Mouse (Mus musculus) forebrain, embryonic 12.5 days (tissue): ENCODE results near the gene Csn3. TPM values are rescaled to one million over a fixed set of nuclear protein-coding genes. Genes with fewer than 3 reads are reported as not detected.

Experiments used
- ATAC-seq: fragments of 200-750 bp; cut with Nextera tagmentation; 2 replicates; pipeline ENCODE4 v1.8.0; 2017; ENCODE audit warnings: moderate TSS enrichment; ENCODE audit not compliant: low FRiP score
- H3K27ac ChIP-seq: fragments of 300-500 bp; sonication (generic); 2 replicates; pipeline ENCODE4 v1.5.1; 2016; ENCODE audit warnings: mild to moderate bottlenecking
- H3K27me3 ChIP-seq: fragments of 300-500 bp; sonication (generic); 2 replicates; pipeline ENCODE4 v1.6.1; 2016; ENCODE audit warnings: mild to moderate bottlenecking
- H3K36me3 ChIP-seq: fragments of 300-500 bp; sonication (generic); replicated peaks from 2 replicates; pipeline ENCODE4 v1.6.1; 2016; ENCODE audit warnings: mild to moderate bottlenecking
- H3K4me1 ChIP-seq: fragments of 300-500 bp; sonication (generic); 2 replicates; pipeline ENCODE4 v1.6.1; 2016
- H3K4me2 ChIP-seq: fragments of 300-500 bp; sonication (generic); 2 replicates; pipeline ENCODE4 v1.6.1; 2016; ENCODE audit warnings: mild to moderate bottlenecking, moderate library complexity
- H3K4me3 ChIP-seq: fragments of 300-500 bp; sonication (generic); replicated peaks from 2 replicates; pipeline ENCODE4 v1.5.1; 2016; ENCODE audit warnings: mild to moderate bottlenecking
- H3K9ac ChIP-seq: fragments of 300-500 bp; sonication (generic); 2 replicates; pipeline ENCODE4 v1.6.1; 2016; ENCODE audit warnings: mild to moderate bottlenecking
- H3K9me3 ChIP-seq: fragments of 300-500 bp; sonication (generic); 2 replicates; pipeline ENCODE4 v1.6.1; 2016
- WGBS: fragments of 180-500 bp; shearing (Covaris S2); methylation state at CpG from one replicate; pipeline ENCODE4 v1.1.7; 2016; 5-methylcytosine and 5-hydroxymethylcytosine counted together
- polyA plus RNA-seq: library from polyadenylated mRNA; unstranded; fragments of >200 nt; fragmentation: Nextera tagmentation; extraction: Ambion mirVana; gene quantifications from 2 replicates; pipeline ENCODE4 v1.2.1, GENCODE M21; 2016

Csn3 gene
- not detected in 2 replicates for polyA plus RNA-seq

DNA sequence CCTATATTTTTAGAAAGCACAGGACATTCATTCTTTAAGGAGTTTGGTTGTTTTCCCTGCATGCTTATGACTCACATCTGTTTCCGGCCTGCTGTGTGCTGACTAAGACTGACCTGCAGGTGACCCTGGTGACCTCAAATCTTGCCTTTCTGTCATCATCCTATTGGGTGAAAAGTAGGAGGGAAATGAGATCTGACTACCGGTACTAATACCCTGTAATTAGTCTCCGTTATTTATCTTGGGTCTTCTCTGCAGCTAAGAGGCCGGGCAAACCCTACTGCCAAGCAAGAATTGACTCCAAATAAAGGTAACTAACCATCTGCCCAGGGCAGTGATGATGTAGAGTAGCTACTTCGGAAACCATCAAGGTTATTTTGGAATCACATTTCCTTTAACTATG is at the start of gene Csn3:
Gene Csn3, plus strand, starts transcription at position 208 of the 400 bp plus-strand sequence.
- no peaks in the 10 kb centered on the region for H3K27me3 ChIP-seq
- ATAC-seq, result no peak
- no peaks in the 10 kb centered on the region for H3K9me3 ChIP-seq
- no peak within 1 kb of the TSS for H3K4me2 ChIP-seq
- H3K4me1 ChIP-seq, result no peaks in the 10 kb centered on the region
- WGBS, result 25% methylated on average over 5 of the region's 5 CpGs
- no peak within 1 kb of the TSS for H3K9ac ChIP-seq
- H3K36me3 ChIP-seq, result no peaks in the 10 kb centered on the region
- H3K4me3 ChIP-seq, result no peak within 1 kb of the TSS
- no peak within 1 kb of the TSS for H3K27ac ChIP-seq

DNA sequence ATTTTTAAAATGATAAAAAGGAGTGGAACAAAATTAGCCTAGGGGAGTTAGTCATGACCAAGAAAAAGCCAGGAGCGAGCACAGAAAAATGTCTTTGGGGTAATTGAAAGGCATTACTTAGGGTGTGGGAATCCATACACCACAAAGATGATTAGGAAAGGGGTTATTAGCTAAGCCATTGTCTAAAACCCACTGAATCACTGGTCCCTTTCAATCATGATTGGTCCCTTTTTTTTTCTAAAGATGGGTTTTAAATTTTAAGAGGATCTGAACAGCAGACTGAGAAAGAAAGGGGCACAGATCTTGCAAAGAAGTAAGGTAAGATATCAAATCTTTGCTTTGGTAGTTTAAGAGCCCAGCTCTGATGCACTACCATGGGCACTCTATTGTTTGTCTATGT is 40.6 kb upstream of the Csn3 start, which contains the start of gene Odam:
Gene Odam, plus strand, starts transcription at position 301 of the 400 bp plus-strand sequence.
- Histone ChIP-seq H3K9me3 (no peaks in the 10 kb centered on the region), H3K4me3 (no peak within 1 kb of the TSS), H3K9ac (no peak within 1 kb of the TSS), H3K36me3 (no peaks in the 10 kb centered on the region), H3K4me1 (no peaks in the 10 kb centered on the region), H3K27me3 (no peaks in the 10 kb centered on the region), H3K4me2 (no peak within 1 kb of the TSS), H3K27ac (no peak within 1 kb of the TSS)
- ATAC-seq, result no peak
- WGBS, result 74% methylated on average over 1 of the region's 1 CpGs

DNA sequence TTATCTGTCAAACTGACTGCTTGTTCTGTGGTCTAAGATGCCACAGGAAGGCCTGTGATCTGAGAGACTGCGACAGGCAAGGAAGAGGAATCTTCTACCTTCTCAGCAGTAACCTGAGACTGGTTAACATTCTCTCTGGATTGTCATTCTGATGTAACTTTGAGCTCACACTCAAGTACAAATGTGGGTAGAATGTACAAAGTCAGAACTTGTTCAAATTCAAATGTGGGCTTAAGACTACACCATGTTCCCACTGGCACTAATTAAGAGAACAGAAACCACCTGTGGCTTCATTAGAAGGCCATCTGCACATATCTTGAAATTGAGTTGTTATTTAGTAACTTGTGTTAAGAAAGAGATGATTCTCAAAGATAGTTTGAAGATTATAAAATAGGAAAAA is 6.2 kb downstream of the Csn3 start:
- WGBS, result 38% methylated on average over 1 of the region's 1 CpGs
- Histone ChIP-seq H3K27me3 (no peaks in the 10 kb centered on the region), H3K27ac (no peak overlapping the region), H3K9ac (no peak overlapping the region), H3K9me3 (no peaks in the 10 kb centered on the region), H3K4me1 (no peaks in the 10 kb centered on the region), H3K4me2 (no peak overlapping the region), H3K36me3 (no peaks in the 10 kb centered on the region), H3K4me3 (no peak overlapping the region)
- no peak for ATAC-seq

DNA sequence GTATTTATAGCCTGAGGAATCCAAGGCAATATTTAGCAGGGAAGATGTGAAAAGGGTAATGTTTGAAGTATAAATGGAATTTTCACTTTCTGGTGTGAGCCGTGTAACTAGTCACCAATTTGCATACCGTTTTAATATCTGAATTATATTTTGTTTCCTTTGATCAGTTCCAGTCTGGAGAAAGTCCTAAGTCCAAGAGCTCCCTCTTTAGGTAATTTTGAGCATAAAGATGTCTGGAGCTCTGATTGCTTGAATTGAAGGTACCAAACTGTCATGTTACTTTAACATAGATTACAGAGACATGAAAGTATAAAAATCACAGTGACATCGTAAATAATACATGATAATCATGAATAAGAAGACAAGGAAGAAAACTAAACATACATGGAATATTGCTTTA is 15.4 kb downstream of the Csn3 start:
- H3K4me1 ChIP-seq, result no peaks in the 10 kb centered on the region
- H3K9me3 ChIP-seq, result no peaks in the 10 kb centered on the region
- H3K36me3 ChIP-seq, result no peaks in the 10 kb centered on the region
- no peak overlapping the region for H3K4me2 ChIP-seq
- 49% methylated on average over 3 of the region's 3 CpGs for WGBS
- no peak overlapping the region for H3K27ac ChIP-seq
- no peaks in the 10 kb centered on the region for H3K27me3 ChIP-seq
- H3K9ac ChIP-seq, result no peak overlapping the region
- no peak overlapping the region for H3K4me3 ChIP-seq
- ATAC-seq, result no peak

DNA sequence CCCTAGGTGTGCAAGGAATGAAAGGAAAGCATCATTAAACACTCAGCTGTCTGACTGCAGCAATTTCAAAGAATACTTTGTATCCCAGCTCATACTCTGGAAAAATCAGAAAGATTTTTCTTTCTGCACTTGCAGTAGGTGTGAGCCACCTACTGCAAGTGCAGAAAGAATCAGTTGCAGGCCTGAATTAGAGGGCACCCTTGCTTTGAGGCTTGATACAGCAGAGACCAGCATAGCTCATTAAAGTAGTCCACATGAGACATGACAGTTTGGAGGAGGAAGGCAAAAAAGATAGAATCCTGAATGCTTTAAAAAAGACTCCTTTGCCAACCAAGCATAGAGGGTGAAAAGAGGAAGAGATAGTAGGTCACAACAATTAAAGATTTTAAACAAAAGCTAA is 17.1 kb downstream of the Csn3 start:
- Histone ChIP-seq H3K9ac (no peak overlapping the region), H3K27me3 (no peaks in the 10 kb centered on the region), H3K27ac (no peak overlapping the region), H3K4me2 (no peak overlapping the region), H3K4me3 (no peak overlapping the region), H3K9me3 (no peaks in the 10 kb centered on the region), H3K36me3 (no peaks in the 10 kb centered on the region), H3K4me1 (no peaks in the 10 kb centered on the region)
- ATAC-seq, result no peak

- Histone ChIP-seq H3K4me1 (no peaks in the 10 kb centered on the region), H3K9ac (no peak overlapping the region)
Measured at GRCm38 (mm10) chr5:87951836-87952235, 26.5 kb downstream of the Csn3 start.

GRCm38 (mm10) chr5:87969201-87969600 is 43.8 kb downstream of the Csn3 start, which contains the start of the genes 2310003L06Rik and Gm28434:
2310003L06Rik (plus strand) TSS chr5:87969459.
Gm28434 (plus strand) TSS chr5:87969517.
- Histone ChIP-seq H3K27me3 (no peaks in the 10 kb centered on the region), H3K9ac (no peak within 1 kb of the TSS), H3K4me2 (no peak within 1 kb of the TSS), H3K27ac (no peak within 1 kb of the TSS), H3K4me1 (no peaks in the 10 kb centered on the region), H3K4me3 (no peak within 1 kb of the TSS), H3K36me3 (no peaks in the 10 kb centered on the region), H3K9me3 (no peaks in the 10 kb centered on the region)
- WGBS, result 48% methylated on average over 2 of the region's 2 CpGs
- no peak for ATAC-seq

More at GRCm38 (mm10) chr5:87951836-87952235, 26.5 kb downstream of the Csn3 start:
- Histone ChIP-seq H3K4me3 (no peak overlapping the region), H3K36me3 (no peaks in the 10 kb centered on the region), H3K4me2 (no peak overlapping the region), H3K9me3 (no peaks in the 10 kb centered on the region), H3K27me3 (no peaks in the 10 kb centered on the region), H3K27ac (no peak overlapping the region)
- no peak for ATAC-seq

DNA sequence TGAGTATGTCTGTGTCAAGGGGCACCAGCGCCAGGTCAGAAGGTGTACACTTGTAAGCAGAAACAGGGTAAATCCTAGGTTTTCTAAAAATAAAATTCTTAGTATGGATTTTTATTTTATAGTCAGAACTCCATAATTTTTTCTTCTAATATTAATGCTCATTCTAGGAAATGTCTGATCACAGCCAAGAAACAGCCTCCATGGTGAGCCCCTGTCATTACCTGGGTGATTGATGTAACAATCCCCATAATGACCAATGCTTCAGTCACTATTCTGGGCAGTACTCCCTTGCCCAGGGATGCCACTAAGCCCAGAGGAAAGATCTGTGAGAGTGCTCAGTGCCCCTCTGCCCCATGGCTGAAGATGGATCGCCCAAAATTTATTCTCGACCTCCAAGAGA is 53.8 kb downstream of the Csn3 start, which contains the start of gene Cabs1:
Gene Cabs1, plus strand, starts transcription at position 301 of the 400 bp plus-strand sequence.
- Histone ChIP-seq H3K27me3 (no peaks in the 10 kb centered on the region), H3K4me2 (no peak within 1 kb of the TSS), H3K9ac (no peak within 1 kb of the TSS), H3K36me3 (no peaks in the 10 kb centered on the region), H3K4me1 (no peaks in the 10 kb centered on the region), H3K4me3 (no peak within 1 kb of the TSS), H3K27ac (no peak within 1 kb of the TSS), H3K9me3 (no peaks in the 10 kb centered on the region)
- 86% methylated on average over 3 of the region's 3 CpGs for WGBS
- no peak for ATAC-seq

Other genes starting within 250 kb of the Csn3 start
- not detected in 2 replicates for gene Csn2, start 225.9 kb upstream of the Csn3 start, polyA plus RNA-seq
- not detected in 2 replicates for gene Csn1s2a, start 151.0 kb upstream of the Csn3 start, polyA plus RNA-seq
- gene Csn1s2b, start 117.5 kb upstream of the Csn3 start, polyA plus RNA-seq, result not detected in 2 replicates
- gene Prr27, start 99.9 kb upstream of the Csn3 start, polyA plus RNA-seq, result not detected in 2 replicates
- gene Odam, start 40.5 kb upstream of the Csn3 start, polyA plus RNA-seq, result not detected in 2 replicates
- gene 2310003L06Rik, start 43.9 kb downstream of the Csn3 start, polyA plus RNA-seq, result not detected in 2 replicates
- gene Gm28434, start 43.9 kb downstream of the Csn3 start, polyA plus RNA-seq, result not detected in 2 replicates
- gene Cabs1, start 53.9 kb downstream of the Csn3 start, polyA plus RNA-seq, result not detected in 2 replicates
- gene Smr3a, start 77.0 kb downstream of the Csn3 start, polyA plus RNA-seq, result not detected in 2 replicates
- not detected in 2 replicates for gene Smr2, start 161.0 kb downstream of the Csn3 start, polyA plus RNA-seq
- not detected in 2 replicates for gene Gm11116, start 186.0 kb downstream of the Csn3 start, polyA plus RNA-seq
- not detected in 2 replicates for gene Gm11115, start 228.5 kb downstream of the Csn3 start, polyA plus RNA-seq